Mouse (Mus musculus): Measurements from ENCODE around the gene Mrgprx2. TPM values are rescaled to one million over a fixed set of nuclear protein-coding genes. Genes with fewer than 3 reads are reported as not detected.

The Mrgprx2 gene
- 0.14 and 0.25 TPM in 2 replicates for polyA plus RNA-seq (2015; fragmentation: Nextera tagmentation; extraction: Ambion mirVana)

DNA sequence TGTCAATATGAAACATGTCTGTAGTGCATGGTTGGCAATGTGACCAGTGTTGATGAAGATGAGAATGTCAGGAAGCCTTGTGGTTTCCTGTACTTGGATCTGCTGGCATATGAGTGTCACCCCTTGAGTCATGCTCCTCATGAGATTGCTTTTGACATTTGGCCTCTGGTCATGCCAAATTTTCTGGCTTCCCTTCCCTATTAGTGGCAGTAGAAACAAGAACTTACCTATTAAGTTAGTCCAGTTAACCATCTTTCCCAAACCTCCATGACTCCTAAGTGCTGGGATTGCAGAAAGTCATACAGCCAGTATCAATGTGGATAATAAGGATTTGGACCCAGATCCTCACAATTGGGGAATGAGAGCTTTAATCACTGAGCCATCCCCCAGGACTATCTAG is at the start of gene Mrgprx2:
Mrgprx2 (minus strand) TSS at position 101 of the 400 bp plus-strand sequence.

DNA sequence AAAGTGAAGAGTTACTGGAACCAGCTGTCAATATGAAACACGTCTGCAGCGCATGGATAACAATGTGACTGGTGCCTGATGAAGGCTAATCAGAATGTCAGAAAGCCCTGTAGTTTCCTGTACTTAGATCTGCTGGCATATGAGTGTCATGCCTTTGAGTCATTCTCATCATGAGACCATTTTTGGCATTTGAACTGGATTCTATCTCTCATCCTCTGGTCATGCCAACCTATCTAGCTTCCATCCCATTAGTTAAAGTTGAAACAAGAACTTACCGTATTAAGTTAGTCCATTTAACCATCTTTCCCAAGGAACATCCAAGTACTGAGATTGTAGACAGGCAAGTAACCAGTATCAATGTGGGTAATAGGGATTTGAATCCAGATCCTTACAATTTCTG is 42.9 kb downstream of the Mrgprx2 start, which contains the start of gene Mrgprb1:
Mrgprb1 (minus strand) TSS at position 101 of the 400 bp plus-strand sequence.

Other genes starting within 250 kb of the Mrgprx2 start
- gene Mrgprb8, start 110.8 kb downstream of the Mrgprx2 start, polyA plus RNA-seq (2015; fragmentation: Nextera tagmentation; extraction: Ambion mirVana): not detected in 2 replicates
- 0.49 and 0.95 TPM in 2 replicates for gene Mrgprb1, start 43.0 kb downstream of the Mrgprx2 start, polyA plus RNA-seq (2015; fragmentation: Nextera tagmentation; extraction: Ambion mirVana)
- 0.66 and 0.84 TPM in 2 replicates for gene Mrgprb2, start 58.8 kb upstream of the Mrgprx2 start, polyA plus RNA-seq (2015; fragmentation: Nextera tagmentation; extraction: Ambion mirVana)
- gene Mrgprb3, start 144.5 kb upstream of the Mrgprx2 start, polyA plus RNA-seq (2015; fragmentation: Nextera tagmentation; extraction: Ambion mirVana): not detected in 2 replicates

Measured in adrenal gland, postnatal 0 days (tissue).